Mouse (Mus musculus) embryonic fibroblast, embryonic 13.5 days (primary cell): ENCODE measurements around the gene Ppp1cc. TPM values are rescaled to one million over a fixed set of nuclear protein-coding genes. Genes with fewer than 3 reads are reported as not detected.
"Not testable (repeated sequence)": the region's sequence is repeated elsewhere in the genome, so short reads cannot be mapped to it uniquely, and the experiment has no call there.

Experiments
- H3K27ac ChIP-seq: 2 replicates; pipeline ENCODE4 v1.5.1; 2012; ENCODE audit warnings: low read length, control low read depth, inconsistent platforms; ENCODE audit not compliant: insufficient read depth
- H3K4me1 ChIP-seq: 2 replicates; pipeline ENCODE4 v1.6.1; 2011; ENCODE audit warnings: low read length; ENCODE audit not compliant: control insufficient read depth, insufficient read depth
- H3K4me3 ChIP-seq: 2 replicates; pipeline ENCODE4 v1.5.1; 2011; ENCODE audit warnings: mild to moderate bottlenecking, control low read depth, low read length; ENCODE audit not compliant: insufficient read depth
- CTCF ChIP-seq: IDR thresholded peaks from 2 replicates; pipeline ENCODE4 v1.5.1; 2011; ENCODE audit warnings: mild to moderate bottlenecking, control low read depth, low read length, moderate library complexity, borderline replicate concordance; ENCODE audit not compliant: insufficient read depth
- POLR2A ChIP-seq: IDR thresholded peaks from 2 replicates; pipeline ENCODE4 v1.6.1; 2011; ENCODE audit warnings: low read depth, mild to moderate bottlenecking, control low read depth, low read length, moderate library complexity
- polyA plus RNA-seq: library from polyadenylated mRNA; stranded (reverse); fragments of >200 nt; gene quantifications from 2 replicates; pipeline ENCODE4 v1.2.4, GENCODE M21; 2011; ENCODE audit warnings: low read depth; ENCODE audit not compliant: missing spikeins, insufficient read length

Ppp1cc gene
- polyA plus RNA-seq, 1 experiment = 241 TPM

- H3K4me3 ChIP-seq = no peak overlapping the region
- H3K27ac ChIP-seq = peak overlapping the region; percentile 67
- TF ChIP-seq POLR2A (no peak), CTCF (no peak)
- H3K4me1 ChIP-seq = 0 out of 2 replicates have a peak, but pooled peaks cover 5% of the 10 kb centered on the region
Observed at GRCm38 (mm10) chr5:122146609-122147008, 11.5 kb upstream of the Ppp1cc start.

GRCm38 (mm10) chr5:122148107-122148506 is 10.0 kb upstream of the Ppp1cc start:
- TF ChIP-seq POLR2A (no peak), CTCF (no peak)
- Histone ChIP-seq H3K4me3 (no peak overlapping the region), H3K4me1 (0 out of 2 replicates have a peak, but pooled peaks cover 5% of the 10 kb centered on the region), H3K27ac (no peak overlapping the region)

- TF ChIP-seq CTCF = no peak
- no peak for TF ChIP-seq POLR2A
- Histone ChIP-seq H3K4me1 (0 out of 2 replicates have a peak, but pooled peaks cover 5% of the 10 kb centered on the region), H3K27ac (no peak overlapping the region), H3K4me3 (no peak overlapping the region)
Observed at GRCm38 (mm10) chr5:122149259-122149658, 8.8 kb upstream of the Ppp1cc start.

GRCm38 (mm10) chr5:122152508-122152907 is 5.6 kb upstream of the Ppp1cc start:
- H3K4me3 ChIP-seq, H3K4me1 ChIP-seq, H3K27ac ChIP-seq: not testable (repeated sequence)

GRCm38 (mm10) chr5:122154006-122154405 is 4.1 kb upstream of the Ppp1cc start:
- H3K4me1 ChIP-seq = 0 out of 2 replicates have a peak, but pooled peaks cover 2% of the 10 kb centered on the region
- TF ChIP-seq CTCF (no peak), POLR2A (no peak)
- no peak overlapping the region for H3K4me3 ChIP-seq
- H3K27ac ChIP-seq = no peak overlapping the region

- Histone ChIP-seq H3K4me3 (no peak overlapping the region), H3K4me1 (0 out of 2 replicates have a peak, but pooled peaks cover 5% of the 10 kb centered on the region), H3K27ac (no peak overlapping the region)
- TF ChIP-seq POLR2A (no peak), CTCF (no peak)
Observed at GRCm38 (mm10) chr5:122154782-122155181, 3.3 kb upstream of the Ppp1cc start.

GRCm38 (mm10) chr5:122155613-122156012 is 2.5 kb upstream of the Ppp1cc start:
- Histone ChIP-seq H3K4me1 (0 out of 2 replicates have a peak, but pooled peaks cover 6% of the 10 kb centered on the region), H3K4me3 (no peak overlapping the region), H3K27ac (no peak overlapping the region)
- TF ChIP-seq POLR2A (no peak), CTCF (no peak)

- Histone ChIP-seq H3K4me3 (no peak overlapping the region), H3K4me1 (0 out of 2 replicates have a peak, but pooled peaks cover 8% of the 10 kb centered on the region), H3K27ac (no peak overlapping the region)
- TF ChIP-seq CTCF = no peak
- no peak for TF ChIP-seq POLR2A
Observed at GRCm38 (mm10) chr5:122156486-122156885, 1.6 kb upstream of the Ppp1cc start.

- peaks cover 28% of the 10 kb centered on the region for H3K4me1 ChIP-seq
- H3K4me3 ChIP-seq = peak overlapping the region; percentile 97
- TF ChIP-seq POLR2A (0 out of 2 replicates have a peak, but pooled peaks have one; percentile 25), CTCF (no peak)
- no peak overlapping the region; the same call in 1 of the 2 replicates for H3K27ac ChIP-seq
Observed at GRCm38 (mm10) chr5:122158557-122159515, 758 bp downstream of the Ppp1cc start.

- Histone ChIP-seq H3K27ac (no peak overlapping the region), H3K4me3 (no peak overlapping the region), H3K4me1 (peaks cover 59% of the 10 kb centered on the region)
- TF ChIP-seq POLR2A = no peak
- no peak for TF ChIP-seq CTCF
Observed at GRCm38 (mm10) chr5:122163194-122163593, 5.1 kb downstream of the Ppp1cc start.
